Mouse (Mus musculus): ENCODE results near the gene Mstn. TPM values are rescaled to one million over a fixed set of nuclear protein-coding genes. Genes with fewer than 3 reads are reported as not detected.

Mstn gene
- polyA plus RNA-seq (2015; fragmentation: Nextera tagmentation; extraction: Ambion mirVana), result 2.0 TPM in 2 replicates

DNA sequence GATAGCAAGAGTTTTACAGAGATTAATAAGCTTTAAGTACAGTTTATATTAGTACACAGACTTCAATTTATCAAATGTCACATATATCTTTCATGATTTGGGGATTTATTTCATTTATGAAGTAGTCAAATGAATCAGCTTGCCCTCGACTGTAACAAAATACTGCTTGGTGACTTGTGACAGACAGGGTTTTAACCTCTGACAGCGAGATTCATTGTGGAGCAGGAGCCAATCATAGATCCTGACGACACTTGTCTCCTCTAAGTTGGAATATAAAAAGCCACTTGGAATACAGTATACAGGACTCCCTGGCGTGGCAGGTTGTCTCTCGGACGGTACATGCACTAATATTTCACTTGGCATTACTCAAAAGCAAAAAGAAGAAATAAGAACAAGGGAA, at the start of gene Mstn:
Gene Mstn, plus strand, starts transcription at position 301 of the 400 bp plus-strand sequence.
- no peaks in the 10 kb centered on the region for H3K27me3 ChIP-seq
- H3K9me3 ChIP-seq (replicated peaks), result no peaks in the 10 kb centered on the region
- 0 out of 2 replicates have a peak within 1 kb of the TSS, but pooled peaks have one; percentile 1 for H3K27ac ChIP-seq
- H3K4me3 ChIP-seq, result no peak within 1 kb of the TSS
- no peaks in the 10 kb centered on the region; the same call in 1 of the 2 replicates for H3K4me1 ChIP-seq (replicated peaks)
- 0 out of 2 replicates have a peak within 1 kb of the TSS, but pooled peaks have one; percentile 20 for H3K4me2 ChIP-seq
- 55% methylated on average over 6 of the region's 6 CpGs for WGBS
- ATAC-seq (replicated peaks; ENCODE audit: insufficient number of reproducible peaks, insufficient read depth, low FRiP score, low read depth), result no peak
- H3K9ac ChIP-seq, result no peak within 1 kb of the TSS
- no peaks in the 10 kb centered on the region for H3K36me3 ChIP-seq

DNA sequence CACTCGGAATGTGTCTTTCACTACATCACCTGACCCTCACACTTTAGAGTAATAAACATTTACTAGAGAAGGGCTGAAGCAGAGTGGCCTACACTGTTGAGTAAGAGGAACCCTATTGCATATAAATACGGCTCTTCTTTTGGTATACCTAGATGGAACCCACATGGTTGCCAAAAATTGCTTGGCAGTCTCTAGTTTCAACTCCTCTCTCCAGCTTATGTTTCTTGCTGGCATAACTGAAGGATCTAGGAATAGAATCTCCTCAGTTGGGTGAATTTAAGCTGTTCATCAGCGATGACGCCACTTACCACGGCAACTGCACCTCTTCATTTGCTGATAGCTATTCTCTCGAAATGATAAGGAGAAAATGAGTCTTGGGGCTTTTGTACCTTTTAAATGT, 46.7 kb upstream of the Mstn start:
- ATAC-seq (replicated peaks; ENCODE audit: insufficient number of reproducible peaks, insufficient read depth, low FRiP score, low read depth), result no peak
- no peaks in the 10 kb centered on the region for H3K36me3 ChIP-seq
- 75% methylated on average over 6 of the region's 6 CpGs for WGBS

DNA sequence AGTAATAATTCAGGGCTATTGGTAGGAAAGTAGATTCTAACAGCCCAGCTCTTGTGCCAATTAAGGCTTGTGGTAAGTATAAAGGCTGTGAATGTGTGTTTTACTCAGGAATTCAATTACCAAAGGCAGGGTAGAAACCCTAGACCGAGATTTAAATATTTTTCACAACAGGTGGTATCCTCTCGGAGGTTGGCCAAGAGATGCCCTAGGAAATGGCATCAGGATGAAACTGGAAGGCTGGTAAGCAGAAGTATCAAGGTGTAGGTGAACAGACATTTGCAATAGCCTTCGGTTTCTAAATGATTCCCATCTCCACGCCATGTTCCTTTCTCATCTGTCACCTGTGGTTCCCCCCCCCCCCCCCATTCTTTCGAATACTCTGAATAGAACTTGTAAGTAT, 45.8 kb upstream of the Mstn start:
- Histone ChIP-seq H3K4me1 (replicated peaks) (no peaks in the 10 kb centered on the region), H3K9ac (no peak overlapping the region), H3K4me3 (no peak overlapping the region), H3K36me3 (no peaks in the 10 kb centered on the region), H3K27me3 (no peaks in the 10 kb centered on the region), H3K9me3 (replicated peaks) (no peaks in the 10 kb centered on the region), H3K4me2 (no peak overlapping the region), H3K27ac (no peak overlapping the region)
- WGBS, result 84% methylated on average over 5 of the region's 5 CpGs
- ATAC-seq (replicated peaks; ENCODE audit: insufficient number of reproducible peaks, insufficient read depth, low FRiP score, low read depth), result no peak

More for the DNA sequence above, 46.7 kb upstream of the Mstn start:
- H3K27me3 ChIP-seq, result no peaks in the 10 kb centered on the region
- H3K27ac ChIP-seq, result no peak overlapping the region
- H3K9me3 ChIP-seq (replicated peaks), result no peaks in the 10 kb centered on the region
- no peaks in the 10 kb centered on the region for H3K4me1 ChIP-seq (replicated peaks)
- no peak overlapping the region for H3K4me3 ChIP-seq
- no peak overlapping the region for H3K4me2 ChIP-seq
- no peak overlapping the region for H3K9ac ChIP-seq

DNA sequence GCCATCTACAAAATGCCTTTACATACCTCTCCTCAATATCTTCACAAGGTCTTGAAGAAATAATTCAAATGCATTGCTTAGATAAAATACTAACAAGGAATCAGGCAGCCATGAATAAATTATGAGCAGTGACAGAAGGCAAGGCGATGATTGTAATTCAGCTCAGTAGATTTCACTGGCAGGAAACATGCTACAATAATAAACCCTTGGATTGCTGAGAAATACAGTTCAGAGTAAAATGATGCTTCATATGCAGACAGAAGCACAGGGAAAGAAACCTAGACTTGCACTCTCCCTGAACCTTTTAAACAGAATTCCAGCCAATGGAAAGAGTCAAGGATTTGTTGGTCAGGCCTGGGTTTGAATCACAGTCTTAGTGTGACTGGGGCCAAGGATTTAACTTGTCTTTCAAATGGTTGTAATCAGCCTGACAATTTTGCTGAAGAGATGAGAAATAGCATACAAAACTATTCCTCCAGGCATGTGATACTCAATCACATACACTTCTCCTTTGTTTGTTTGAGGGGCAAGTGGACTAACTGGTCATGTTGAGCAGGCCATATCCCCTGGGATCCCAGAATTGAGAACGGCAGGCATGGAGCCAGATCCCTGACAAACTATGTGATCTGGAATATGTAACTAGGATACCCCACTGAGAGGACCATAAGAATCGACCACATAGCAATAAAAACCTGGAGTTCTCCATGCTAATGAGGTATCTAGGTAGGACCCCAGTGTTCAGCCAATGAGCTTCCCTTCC, 42.5 kb upstream of the Mstn start:
- WGBS, result 60% methylated on average over 3 of the region's 3 CpGs
- no peak for ATAC-seq (replicated peaks; ENCODE audit: insufficient number of reproducible peaks, insufficient read depth, low FRiP score, low read depth)

GRCm38 (mm10) chr1:53020079-53020478, 41.4 kb upstream of the Mstn start, which contains the start of gene 1700019D03Rik:
TSS of gene 1700019D03Rik (minus strand) at chr1:53020179.
- Histone ChIP-seq H3K9me3 (replicated peaks) (no peaks in the 10 kb centered on the region), H3K4me3 (no peak within 1 kb of the TSS), H3K4me2 (no peak within 1 kb of the TSS), H3K4me1 (replicated peaks) (no peaks in the 10 kb centered on the region), H3K9ac (no peak within 1 kb of the TSS), H3K27me3 (no peaks in the 10 kb centered on the region), H3K36me3 (no peaks in the 10 kb centered on the region), H3K27ac (no peak within 1 kb of the TSS)
- no peak for ATAC-seq (replicated peaks; ENCODE audit: insufficient number of reproducible peaks, insufficient read depth, low FRiP score, low read depth)
- 63% methylated on average over 5 of the region's 5 CpGs for WGBS

More for the DNA sequence above, 42.5 kb upstream of the Mstn start:
- Histone ChIP-seq H3K9me3 (replicated peaks) (no peaks in the 10 kb centered on the region), H3K4me2 (no peak overlapping the region), H3K9ac (no peak overlapping the region), H3K27me3 (no peaks in the 10 kb centered on the region), H3K36me3 (no peaks in the 10 kb centered on the region), H3K4me3 (no peak overlapping the region), H3K4me1 (replicated peaks) (no peaks in the 10 kb centered on the region), H3K27ac (no peak overlapping the region)

GRCm38 (mm10) chr1:53032550-53032949, 28.9 kb upstream of the Mstn start:
- H3K4me3 ChIP-seq, result no peak overlapping the region
- H3K27me3 ChIP-seq, result no peaks in the 10 kb centered on the region
- ATAC-seq (replicated peaks; ENCODE audit: insufficient number of reproducible peaks, insufficient read depth, low FRiP score, low read depth), result no peak
- no peak overlapping the region for H3K9ac ChIP-seq
- H3K4me2 ChIP-seq, result no peak overlapping the region
- no peak overlapping the region for H3K27ac ChIP-seq
- H3K36me3 ChIP-seq, result no peaks in the 10 kb centered on the region
- no peaks in the 10 kb centered on the region for H3K9me3 ChIP-seq (replicated peaks)
- H3K4me1 ChIP-seq (replicated peaks), result no peaks in the 10 kb centered on the region

DNA sequence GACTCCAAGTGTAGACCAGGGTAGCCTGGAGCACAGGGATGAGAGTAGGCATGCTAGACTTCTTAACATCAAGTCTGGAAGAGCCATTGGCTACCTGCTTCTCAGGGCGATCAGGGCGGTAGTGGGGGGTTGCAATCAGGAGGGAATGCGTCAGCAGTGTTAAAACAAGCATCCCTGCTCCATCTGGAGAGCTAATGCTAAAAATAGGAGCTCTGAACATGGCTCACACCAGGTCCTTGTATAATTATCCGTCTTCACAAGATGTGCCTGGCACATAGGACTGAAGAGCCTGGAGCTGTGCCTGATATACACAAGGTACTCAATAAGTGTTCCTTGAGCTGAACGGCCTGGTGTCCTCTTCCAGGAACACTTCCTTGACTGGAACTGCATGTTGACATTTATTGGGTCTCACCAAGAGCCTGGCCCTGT, 24.0 kb upstream of the Mstn start:
- H3K9me3 ChIP-seq (replicated peaks), result no peaks in the 10 kb centered on the region
- WGBS, result 51% methylated on average over 5 of the region's 5 CpGs
- H3K27me3 ChIP-seq, result no peaks in the 10 kb centered on the region
- H3K4me2 ChIP-seq, result no peak overlapping the region
- no peaks in the 10 kb centered on the region for H3K36me3 ChIP-seq
- H3K9ac ChIP-seq, result no peak overlapping the region
- H3K4me1 ChIP-seq (replicated peaks), result no peaks in the 10 kb centered on the region
- no peak overlapping the region for H3K4me3 ChIP-seq
- H3K27ac ChIP-seq, result no peak overlapping the region
- ATAC-seq (replicated peaks; ENCODE audit: insufficient number of reproducible peaks, insufficient read depth, low FRiP score, low read depth), result no peak

GRCm38 (mm10) chr1:53049763-53050427, 11.5 kb upstream of the Mstn start:
- H3K4me3 ChIP-seq, result no peak overlapping the region
- no peaks in the 10 kb centered on the region for H3K27me3 ChIP-seq
- no peak overlapping the region for H3K4me2 ChIP-seq
- ATAC-seq (replicated peaks; ENCODE audit: insufficient number of reproducible peaks, insufficient read depth, low FRiP score, low read depth), result no peak
- no peak overlapping the region for H3K27ac ChIP-seq
- no peaks in the 10 kb centered on the region for H3K36me3 ChIP-seq
- no peaks in the 10 kb centered on the region for H3K9me3 ChIP-seq (replicated peaks)
- no peaks in the 10 kb centered on the region for H3K4me1 ChIP-seq (replicated peaks)
- no peak overlapping the region for H3K9ac ChIP-seq
- WGBS, result 78% methylated on average over 8 of the region's 8 CpGs

GRCm38 (mm10) chr1:53053087-53054022, 8.1 kb upstream of the Mstn start:
- Histone ChIP-seq H3K4me2 (no peak overlapping the region), H3K9me3 (replicated peaks) (no peaks in the 10 kb centered on the region), H3K9ac (no peak overlapping the region), H3K27me3 (no peaks in the 10 kb centered on the region), H3K4me1 (replicated peaks) (no peaks in the 10 kb centered on the region), H3K4me3 (no peak overlapping the region), H3K36me3 (no peaks in the 10 kb centered on the region), H3K27ac (no peak overlapping the region)
- no peak for ATAC-seq (replicated peaks; ENCODE audit: insufficient number of reproducible peaks, insufficient read depth, low FRiP score, low read depth)
- 42% methylated on average over 9 of the region's 9 CpGs for WGBS

GRCm38 (mm10) chr1:53059106-53059505, 2.3 kb upstream of the Mstn start:
- 83% methylated on average over 5 of the region's 5 CpGs for WGBS
- Histone ChIP-seq H3K9ac (no peak overlapping the region), H3K4me1 (replicated peaks) (no peaks in the 10 kb centered on the region; the same call in 1 of the 2 replicates), H3K36me3 (no peaks in the 10 kb centered on the region), H3K27ac (no peak overlapping the region), H3K4me3 (no peak overlapping the region), H3K4me2 (no peak overlapping the region), H3K9me3 (replicated peaks) (no peaks in the 10 kb centered on the region), H3K27me3 (no peaks in the 10 kb centered on the region)
- no peak for ATAC-seq (replicated peaks; ENCODE audit: insufficient number of reproducible peaks, insufficient read depth, low FRiP score, low read depth)

DNA sequence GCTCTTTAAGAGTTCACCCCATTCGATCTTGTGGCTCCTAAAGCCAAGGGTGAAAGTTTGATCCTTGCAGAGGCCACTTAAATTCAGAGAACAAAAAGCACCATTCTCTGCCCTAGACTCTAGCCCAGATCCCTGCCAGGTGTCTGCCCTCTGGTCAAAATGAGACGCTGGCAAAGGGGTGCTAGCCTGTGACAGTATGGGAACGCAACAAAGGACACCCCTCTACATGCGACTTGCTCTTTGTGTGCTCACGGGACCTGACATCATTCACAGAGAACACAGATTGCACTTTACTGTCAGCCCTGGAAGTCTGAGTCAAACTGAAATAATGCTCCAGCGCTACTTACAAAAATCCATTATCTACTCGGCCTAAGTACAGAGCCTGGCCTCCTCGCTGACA, 941 bp upstream of the Mstn start:
- no peaks in the 10 kb centered on the region; the same call in 1 of the 2 replicates for H3K4me1 ChIP-seq (replicated peaks)
- H3K9ac ChIP-seq, result no peak overlapping the region
- no peaks in the 10 kb centered on the region for H3K9me3 ChIP-seq (replicated peaks)
- WGBS, result 46% methylated on average over 8 of the region's 8 CpGs
- no peak for ATAC-seq (replicated peaks; ENCODE audit: insufficient number of reproducible peaks, insufficient read depth, low FRiP score, low read depth)
- no peaks in the 10 kb centered on the region for H3K27me3 ChIP-seq
- H3K4me2 ChIP-seq, result no peak overlapping the region
- H3K27ac ChIP-seq, result 0 out of 2 replicates have a peak overlapping the region, but pooled peaks have one; percentile 1
- no peak overlapping the region for H3K4me3 ChIP-seq
- no peaks in the 10 kb centered on the region for H3K36me3 ChIP-seq

Measured in heart, embryonic 15.5 days (tissue).